Mouse (Mus musculus) spleen, postnatal 10 days (tissue): ENCODE measurements at regions not wholly inside any gene's neighbourhood (a gene's known extent, or its start where the extent isn't known, plus 50 kb on each side); places are given as distances from the start of the nearest gene placed in this dataset.
"Not testable (repeated sequence)": the region's sequence is repeated elsewhere in the genome, so short reads cannot be mapped to it uniquely, and the experiment has no call there.

ENCODE experiments used
- DNase-seq, 2 experiments: peaks; one replicate each; pipeline ENCODE4 v3.0.0; 2021 to 2022; ENCODE audit warnings: low spot score in 2 of 2

DNA sequence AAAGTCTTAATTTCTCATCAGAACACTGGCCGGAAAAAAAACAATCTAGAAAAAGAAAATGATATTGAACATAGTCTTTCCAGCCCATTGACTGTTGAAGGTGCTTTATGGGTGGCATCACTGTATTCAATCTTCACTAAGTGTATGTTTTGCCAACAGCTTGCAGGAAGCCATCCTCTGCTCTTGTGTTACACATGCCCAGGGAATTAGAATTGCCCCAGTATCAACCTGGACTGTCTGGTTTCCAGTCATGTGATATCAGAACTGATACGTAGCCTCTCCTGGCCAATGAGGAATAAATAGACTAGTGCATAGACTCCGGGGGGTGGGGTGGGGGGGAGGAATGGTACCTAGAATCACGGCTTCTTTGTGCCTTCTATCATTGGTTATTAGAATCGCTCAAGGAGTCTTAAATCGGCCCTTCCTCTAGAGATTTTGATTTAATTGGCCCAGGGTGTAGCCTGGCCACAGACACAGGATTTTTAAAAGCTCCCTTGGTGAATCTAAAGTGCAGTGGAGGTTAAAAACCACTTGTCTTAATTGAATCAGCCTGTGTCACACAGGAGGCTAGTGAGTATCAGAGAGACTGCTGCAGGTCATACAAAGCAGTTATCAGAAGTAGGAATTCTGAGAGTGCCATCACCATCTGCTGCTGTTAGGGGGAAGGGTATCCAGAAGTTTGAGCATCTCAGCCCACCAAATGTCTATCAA, 218.0 kb upstream of the Klf3 start:
- DNase-seq: no peak

DNA sequence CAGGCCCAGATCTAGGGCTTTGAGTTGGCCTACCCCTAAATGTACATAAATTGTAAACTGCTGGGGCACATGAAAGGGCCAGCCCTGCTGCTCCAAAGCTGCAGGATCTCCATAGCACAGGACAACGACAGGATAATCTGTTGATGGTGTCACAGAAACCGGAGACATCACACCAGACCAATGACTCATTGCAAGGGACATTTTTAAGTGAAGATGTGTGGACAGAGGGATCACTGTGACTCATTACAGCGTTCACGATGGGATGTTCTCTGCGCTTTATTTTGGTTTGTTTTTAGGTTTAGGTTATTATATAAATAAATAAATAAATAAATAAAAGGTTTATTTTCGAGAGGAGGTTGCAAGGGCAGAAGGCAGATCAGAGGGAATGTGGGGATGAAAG, 216.9 kb upstream of the Klf3 start:
- DNase-seq: no peak

DNA sequence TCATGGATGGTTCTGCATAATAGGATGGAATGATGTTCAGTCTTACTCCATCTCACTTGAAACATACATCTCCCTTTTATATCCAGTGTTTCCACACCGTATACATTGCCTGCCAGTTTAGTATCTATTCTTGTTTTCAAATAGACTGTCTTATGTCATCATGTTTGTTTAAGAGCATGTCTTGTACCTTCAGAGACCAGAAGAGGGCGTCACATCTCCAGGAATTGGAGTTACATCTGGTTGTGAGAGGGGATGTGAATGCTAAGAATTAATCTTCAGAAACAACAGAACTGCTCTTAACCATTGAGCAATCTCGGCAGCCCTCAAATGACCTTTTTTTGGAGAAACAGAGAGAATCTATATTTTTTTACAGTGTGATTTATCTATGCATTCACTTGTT, 216.3 kb upstream of the Klf3 start:
- DNase-seq: no peak

DNA sequence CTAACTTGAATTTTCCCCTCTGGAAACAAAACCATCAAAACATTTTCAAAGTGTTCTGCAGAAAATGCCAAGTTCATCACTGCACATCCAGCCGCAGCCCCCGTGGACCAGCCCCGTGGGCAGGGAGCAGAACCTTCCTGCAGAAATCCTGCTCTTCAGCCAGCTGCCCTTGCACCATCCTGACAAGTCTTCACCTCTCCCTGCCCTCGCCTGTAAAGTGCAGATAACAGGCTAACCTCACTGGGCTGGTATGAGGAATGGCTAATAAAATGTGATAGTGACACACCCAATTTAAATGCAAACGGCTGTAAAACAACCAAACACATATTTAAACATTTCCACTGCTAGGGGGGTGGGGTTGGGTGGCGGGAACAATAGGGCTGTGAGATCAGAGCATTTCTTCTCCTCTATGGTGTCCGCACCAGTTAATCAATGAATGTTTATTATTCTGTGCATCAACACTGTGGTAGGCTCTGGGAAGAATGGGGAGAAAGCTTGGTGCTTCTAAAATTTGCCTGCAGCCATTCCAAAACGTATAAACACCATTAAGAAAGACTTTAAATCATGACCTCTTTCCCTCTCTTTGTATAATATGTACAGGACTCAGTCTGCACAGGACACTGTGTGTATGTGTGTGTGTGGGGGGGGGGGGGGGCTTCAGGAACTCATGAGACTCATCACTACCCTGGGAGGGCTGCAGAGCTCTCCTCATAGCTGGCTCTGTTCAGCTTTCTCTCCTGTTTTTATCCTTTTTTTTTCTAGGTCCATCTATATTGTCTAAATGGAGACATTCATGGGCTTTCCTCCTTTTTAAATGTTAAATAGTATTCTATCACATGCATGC, 215.1 kb upstream of the Klf3 start:
- DNase-seq: peak; percentile 53 to 77

DNA sequence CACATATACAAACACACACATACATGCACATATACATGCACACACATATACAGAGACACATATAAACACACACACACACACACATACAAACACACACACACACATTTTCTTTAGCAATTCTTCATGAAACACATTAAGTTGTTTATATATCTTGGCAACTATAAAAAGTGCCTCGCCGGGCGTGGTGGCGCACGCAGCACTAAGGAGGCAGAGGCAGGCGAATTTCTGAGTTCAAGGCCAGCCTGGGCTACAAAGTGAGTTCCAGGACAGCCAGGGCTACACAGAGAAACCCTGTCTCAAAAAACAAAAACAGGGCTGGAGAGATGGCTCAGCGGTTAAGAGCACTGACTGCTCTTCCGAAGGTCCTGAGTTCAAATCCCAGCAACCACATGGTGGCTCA, 214.4 kb upstream of the Klf3 start:
- not testable (repeated sequence) for DNase-seq

DNA sequence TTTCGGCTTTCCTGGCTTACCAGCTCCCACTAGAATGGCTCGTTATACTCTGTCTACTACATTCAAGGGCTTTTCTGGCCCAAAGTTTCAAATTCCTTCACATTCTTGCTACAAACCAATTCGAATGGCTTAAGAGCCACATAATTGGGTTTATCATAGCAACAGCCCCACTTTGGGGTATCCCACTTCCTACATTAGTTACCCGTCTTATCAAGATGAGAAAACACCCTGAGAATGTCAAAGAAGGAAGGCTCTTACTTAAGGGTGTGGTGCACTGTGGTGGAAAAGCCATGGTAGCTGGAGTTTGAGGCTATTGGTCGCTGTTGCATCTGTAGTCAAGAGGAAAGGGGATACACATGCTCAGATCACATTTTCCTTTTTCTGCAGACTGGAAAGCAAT, 213.2 kb upstream of the Klf3 start:
- DNase-seq: no peak

DNA sequence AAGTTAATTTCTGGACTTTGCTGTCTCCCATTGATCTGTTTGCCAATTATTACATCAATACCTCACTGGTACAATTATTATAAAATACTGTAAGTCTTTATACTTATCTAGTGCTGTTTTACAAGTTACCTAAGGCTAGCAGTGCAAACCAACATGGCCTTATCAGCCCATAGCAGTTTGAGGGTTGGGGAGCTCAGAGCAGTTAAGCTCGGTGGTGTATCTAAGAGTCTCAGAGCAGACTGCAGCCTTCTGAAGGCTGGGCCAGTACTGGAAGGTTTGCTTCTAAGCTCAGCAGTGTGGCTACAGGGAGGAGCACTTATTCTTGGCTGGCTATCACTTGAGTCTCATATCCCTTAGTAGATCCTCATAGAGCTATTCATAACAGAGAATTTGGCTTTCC, 212.4 kb upstream of the Klf3 start:
- DNase-seq: peak in 1 of 2 experiments; percentile 73

DNA sequence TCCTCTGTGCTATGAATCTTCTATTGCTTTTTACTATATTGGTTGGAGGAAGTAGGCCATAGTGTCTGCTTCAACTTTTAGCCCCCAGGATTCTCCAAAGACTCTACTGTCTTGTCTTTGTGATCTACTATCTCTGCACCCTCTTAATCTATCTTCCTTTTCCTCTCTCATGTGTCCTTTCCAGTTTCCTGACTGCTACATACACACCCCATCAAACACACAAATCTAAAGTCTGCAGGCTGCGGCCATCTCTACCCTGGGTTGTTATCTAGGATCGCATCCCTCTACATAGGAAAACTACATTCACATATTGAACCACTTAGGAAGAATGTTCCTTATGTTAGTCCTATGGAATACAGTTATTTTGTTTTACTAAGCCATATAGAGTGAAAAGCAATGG, 211.4 kb upstream of the Klf3 start:
- DNase-seq: no peak

DNA sequence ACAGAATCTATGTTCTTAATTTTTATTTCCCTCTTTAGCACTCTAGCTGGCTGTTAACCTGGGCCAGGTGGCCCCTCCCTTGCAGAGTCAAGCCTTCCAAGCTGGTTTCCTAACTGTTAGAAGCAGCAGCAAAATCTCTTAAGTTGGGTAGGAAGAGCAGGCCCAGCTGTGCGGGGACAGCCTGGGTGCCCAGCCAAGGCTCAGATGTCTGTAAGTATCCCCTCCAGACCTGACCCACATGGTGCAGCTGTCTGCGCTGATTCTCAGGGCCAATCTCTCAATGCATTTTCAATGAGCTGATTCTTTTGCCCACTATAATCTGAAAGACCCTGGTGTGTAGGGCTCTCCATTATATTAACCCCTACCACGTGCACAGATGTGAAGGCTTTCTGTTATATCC, 208.0 kb upstream of the Klf3 start:
- no peak for DNase-seq

DNA sequence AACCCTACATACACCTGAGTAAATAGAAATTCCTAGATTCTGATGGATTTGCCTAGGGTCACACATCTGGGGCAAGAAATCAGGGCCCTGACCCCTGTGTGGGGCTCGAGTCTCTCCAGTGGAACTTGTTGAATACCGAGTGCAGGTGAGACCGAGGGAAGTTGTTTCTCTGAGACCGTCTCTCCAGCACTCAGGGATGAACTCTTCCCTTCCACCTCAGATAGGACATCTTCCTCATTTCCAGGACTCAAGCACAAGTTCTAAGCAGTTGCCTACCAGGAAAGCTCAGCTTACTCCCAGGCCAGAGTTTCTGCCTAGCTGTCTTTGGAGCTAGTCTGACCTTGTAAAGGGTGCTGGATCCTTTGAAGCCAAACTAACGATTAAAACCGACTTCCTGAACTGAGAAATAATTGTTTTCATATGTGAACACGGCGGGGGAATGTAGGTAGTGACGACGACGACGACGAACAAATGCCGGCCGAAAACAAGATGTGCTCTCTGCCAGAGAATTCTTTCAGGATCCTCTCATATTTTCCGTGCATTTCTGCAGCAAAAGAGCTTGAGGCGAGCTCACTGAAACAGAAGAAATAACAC, 207.3 kb upstream of the Klf3 start:
- DNase-seq: no peak

DNA sequence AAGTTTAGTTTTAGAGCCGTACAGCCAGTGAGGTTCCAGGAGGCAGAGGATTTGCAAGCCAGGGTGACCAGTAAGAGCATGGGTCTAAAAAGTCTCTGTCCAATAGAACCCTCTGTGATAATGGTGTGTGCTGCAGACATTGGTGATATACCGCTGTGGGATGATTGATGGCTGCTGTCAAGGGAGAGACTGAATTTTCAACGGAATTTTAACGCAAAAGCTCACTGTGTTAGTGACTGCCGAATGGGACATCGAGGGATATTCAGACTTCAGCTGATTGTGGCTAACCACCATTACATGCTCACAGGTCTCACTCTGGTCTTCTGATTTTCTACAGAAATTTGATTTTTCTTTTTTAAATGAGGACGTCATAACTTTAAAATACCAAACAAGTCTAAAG, 206.2 kb upstream of the Klf3 start:
- no peak for DNase-seq

DNA sequence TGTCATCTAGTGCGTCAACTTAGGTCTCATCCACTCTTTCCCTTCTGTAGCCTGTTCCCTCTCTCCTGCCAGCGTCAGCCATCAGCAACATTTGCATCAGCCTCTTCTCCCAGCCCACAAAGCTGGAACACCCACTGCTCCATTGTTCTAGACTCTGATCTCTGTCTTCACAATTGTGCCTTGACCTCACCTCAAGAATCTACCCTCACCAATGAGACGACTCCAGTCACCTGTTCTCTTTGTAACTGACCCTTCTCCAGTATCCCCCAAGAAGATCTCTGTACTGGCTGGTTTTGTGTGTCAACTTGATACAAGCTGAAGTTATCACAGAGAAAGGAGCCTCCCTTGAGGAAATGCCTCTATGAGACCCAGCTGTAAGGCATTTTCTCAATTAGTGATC, 205.7 kb upstream of the Klf3 start:
- DNase-seq: no peak

DNA sequence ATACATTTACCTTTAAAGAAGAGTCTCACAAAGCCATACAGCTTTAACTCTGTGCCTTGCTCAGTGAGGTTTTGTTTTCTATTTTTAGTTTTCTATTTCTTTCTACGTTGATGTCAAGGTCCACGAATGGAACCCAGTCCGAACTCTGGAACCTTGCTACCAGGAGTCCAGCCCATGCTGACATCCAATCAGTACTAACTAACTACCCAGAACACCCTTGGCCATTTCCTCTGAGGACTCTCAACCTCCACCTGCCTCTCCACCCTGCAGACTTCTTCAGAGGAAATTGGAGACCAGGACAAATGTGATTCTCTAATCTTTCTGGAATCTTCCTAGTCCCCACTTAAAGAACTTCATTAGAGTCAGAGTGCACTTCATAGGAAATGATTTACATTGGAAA, 204.6 kb upstream of the Klf3 start:
- no peak for DNase-seq

DNA sequence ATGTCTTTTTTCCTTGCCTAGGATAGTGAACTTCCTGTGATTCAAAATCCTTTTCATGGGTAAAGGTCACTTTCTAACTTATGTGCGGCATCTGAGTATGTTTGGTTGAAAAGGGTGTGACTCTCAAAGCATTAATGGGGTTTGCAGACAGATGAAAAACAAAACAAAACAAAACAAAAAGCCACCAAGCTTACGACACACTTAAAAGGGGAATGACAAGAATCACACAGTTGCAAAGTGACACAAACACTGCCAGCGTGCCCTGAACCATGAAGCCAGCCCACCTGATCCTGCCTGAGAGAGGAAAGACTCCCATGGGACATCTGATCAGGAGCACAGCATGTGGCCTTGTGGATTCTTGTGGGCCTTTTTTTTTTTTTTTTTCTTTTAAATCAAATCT, 204.2 kb upstream of the Klf3 start:
- no peak for DNase-seq

DNA sequence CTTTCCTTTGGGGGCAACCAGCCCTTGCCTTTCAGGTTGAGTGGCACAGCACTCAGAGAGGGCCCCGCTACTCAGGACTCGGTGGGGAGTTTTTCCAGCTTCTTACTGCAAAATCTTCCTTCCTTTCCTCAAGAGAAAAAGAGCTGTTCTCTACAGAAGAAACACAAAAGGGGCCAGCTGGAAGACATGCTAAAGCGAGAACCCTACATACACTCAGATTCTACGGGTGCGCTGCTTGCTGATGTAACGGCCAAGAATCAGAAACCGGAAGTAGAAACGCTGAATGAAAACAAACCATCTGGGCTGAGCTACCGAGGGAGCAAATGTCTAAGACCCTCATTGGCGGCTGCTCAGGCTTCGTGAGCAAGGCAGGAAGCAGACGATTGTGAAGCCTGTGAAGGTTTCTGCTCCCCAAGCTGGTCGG, 203.3 kb upstream of the Klf3 start:
- peak; percentile 61 to 64 for DNase-seq

DNA sequence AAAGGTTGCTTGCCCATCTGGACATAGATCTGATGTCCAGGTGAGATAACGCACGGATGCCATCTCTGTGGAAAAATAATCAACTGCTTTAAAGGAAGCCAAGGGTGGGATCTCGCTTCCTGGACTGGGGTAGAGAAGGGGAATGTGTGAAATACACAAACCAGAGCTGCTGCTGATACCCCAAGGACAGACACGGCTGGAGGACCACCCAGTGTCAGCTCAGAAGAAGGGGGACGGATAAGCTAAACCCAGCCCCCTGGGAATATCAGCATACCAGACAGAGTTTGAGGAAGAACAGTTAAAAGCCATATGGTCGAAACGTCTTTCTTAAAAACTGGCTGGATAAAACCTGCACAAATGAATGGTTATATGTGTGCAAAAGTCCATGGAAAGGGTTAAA, 202.8 kb upstream of the Klf3 start:
- no peak for DNase-seq

DNA sequence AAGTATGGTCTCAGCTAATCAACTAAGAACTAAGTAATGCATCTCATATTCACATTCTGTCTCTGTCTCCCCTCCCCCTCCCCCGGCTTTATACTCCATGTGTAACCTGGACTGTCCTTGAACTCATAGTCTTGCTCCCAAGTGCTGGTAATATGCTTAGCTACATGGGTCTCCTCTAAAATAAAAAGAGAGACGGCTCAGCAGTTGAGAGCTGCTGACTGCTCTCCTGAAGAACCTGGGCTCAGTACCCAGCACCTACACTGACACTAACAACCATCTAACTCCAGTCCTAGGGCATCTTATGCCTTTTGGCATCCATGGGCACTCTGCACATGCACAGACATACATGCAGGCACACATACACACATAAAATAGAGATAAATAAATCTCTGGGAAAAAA, 202.4 kb upstream of the Klf3 start:
- DNase-seq: no peak

DNA sequence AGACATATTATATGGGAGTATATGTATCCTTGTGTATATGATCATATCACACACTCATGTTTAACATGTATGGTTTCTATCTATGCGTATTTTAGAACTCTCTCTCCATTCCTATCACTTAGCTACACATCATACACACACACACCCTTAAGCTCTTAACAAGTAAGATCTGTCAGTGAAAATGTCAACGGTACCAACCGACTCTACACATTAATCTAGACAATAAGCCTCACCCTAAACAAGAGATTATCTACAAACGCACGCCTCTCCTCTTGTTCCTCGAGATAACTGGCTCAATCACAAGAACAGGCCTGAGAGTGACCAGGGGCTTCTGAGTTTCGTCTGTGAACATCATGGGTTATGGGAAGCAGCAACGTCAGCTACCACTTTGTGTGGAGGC, 201.9 kb upstream of the Klf3 start:
- no peak for DNase-seq

DNA sequence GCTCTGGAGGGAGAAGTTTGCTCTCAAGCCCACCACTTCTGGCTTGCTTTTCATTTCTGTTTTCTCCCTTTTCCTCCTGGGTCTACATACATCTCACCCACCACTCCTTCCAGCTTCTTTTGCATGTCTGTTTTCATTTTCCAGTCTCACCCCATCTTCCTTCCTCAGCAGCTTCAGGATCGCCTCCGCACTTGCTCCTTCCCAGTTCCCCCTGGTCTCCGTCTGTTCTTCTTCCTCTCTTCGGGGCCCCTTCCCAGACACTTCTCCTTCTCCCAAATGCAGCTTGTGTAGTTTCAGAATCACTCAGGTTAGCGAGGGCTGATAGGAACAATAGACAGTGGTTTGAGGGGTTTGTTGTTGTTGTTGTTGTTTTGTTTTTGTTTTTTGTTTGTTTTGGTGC, 201.4 kb upstream of the Klf3 start:
- DNase-seq: no peak

DNA sequence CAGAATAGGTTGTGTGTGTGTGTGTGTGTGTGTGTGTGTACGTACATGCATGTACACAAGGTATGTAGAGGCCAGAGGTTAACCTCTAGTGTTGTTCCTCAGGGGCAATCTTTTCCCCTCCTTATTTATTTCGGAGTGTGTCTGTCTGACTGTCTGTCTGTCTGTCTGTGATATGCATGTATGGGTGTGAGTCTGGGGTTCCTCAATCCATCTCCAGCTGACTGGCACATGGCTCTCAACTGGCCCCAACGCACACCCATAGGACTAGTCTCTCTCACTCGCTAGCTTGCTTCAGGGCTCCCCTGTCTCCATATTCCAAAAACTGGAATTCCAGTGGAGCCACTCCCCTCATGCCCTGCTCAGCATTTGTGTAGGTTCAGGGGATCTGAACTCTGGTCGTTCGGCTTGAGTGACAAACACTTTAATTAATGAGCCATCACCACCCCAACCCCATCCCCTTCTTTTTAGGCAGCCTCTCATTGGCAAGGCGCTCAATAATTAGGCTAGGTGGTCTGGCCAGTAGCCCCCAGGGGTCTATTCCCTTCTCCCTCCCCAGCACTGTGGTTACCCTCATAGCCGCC, 200.7 kb upstream of the Klf3 start:
- DNase-seq: no peak

DNA sequence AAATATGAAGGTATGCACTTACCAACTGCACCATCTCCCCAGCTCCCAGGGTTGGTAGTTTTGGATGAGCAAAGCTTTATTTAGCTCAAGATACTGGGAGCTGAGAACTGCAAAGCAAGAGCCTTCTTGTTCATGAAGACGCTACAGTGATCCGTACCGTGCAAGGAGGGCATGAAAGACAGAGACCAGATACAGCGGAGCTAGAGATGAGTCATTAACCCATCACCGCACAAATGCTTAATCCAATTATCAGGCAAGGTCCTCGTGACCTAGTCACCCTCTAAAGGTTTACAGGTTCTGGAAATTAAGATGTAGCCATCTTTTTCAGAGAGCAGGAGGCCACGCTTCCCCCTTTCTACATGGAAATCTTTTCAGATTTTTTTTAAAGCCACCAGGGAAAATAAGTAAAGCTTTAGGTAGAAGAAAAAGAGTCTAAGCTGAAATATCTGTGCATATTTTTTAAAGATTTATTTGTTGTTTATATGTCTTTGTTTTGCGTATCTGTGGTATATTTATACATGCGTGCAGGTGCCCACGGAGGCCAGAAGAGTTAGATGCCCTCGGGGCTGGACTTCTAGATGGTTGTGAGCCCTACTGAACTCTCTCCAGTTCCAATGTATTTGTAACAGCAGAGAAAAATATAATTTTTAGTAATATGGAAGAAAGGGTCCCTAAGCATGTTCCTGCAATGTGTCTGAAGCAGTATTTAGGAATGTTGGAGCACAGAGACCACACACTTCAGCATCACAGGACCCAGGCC, 200.0 kb upstream of the Klf3 start:
- no peak for DNase-seq

DNA sequence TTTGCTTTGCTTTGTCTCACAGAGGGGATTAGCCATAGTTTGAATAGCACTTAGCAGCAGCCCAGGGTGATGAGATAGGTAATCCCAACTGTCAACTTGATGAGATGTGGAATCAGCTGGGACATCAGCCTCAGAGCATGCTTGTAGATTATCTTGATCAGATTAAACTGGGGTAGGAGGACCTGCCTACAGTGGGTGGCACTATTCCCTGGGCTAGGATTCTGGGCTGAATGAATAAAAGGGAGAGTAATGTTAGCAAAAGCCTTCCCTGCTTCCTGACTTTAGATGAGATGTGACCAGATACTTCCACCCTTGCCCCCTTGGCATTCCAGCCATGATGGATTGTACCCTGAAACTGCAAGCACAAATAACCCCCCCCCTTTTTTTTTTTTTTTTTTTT, 198.0 kb upstream of the Klf3 start:
- no peak for DNase-seq
